Mouse (Mus musculus) liver, embryonic 11.5 days (tissue): Measurements from ENCODE around the gene Gm42906. TPM values are rescaled to one million over a fixed set of nuclear protein-coding genes. Genes with fewer than 3 reads are reported as not detected.

ENCODE experiments used
- ATAC-seq: fragments of 200-750 bp; cut with Nextera tagmentation; replicated peaks from 2 replicates; pipeline ENCODE4 v1.8.0; 2017; ENCODE audit warnings: moderate number of reproducible peaks, mild to moderate bottlenecking, moderate TSS enrichment, moderate library complexity; ENCODE audit not compliant: low FRiP score
- DNase-seq: peaks from one replicate; pipeline ENCODE4 v3.0.0-alpha.2; 2017; ENCODE audit warnings: low spot score
- H3K27ac ChIP-seq: fragments of 300-500 bp; sonication (generic); 2 replicates; pipeline ENCODE4 v1.5.1; 2014; ENCODE audit warnings: mild to moderate bottlenecking, low read depth, low read length, control low read depth
- H3K27me3 ChIP-seq: fragments of 300-500 bp; sonication (generic); replicated peaks from 2 replicates; pipeline ENCODE4 v1.6.1; 2014; ENCODE audit warnings: low read length, mixed read lengths; ENCODE audit not compliant: control insufficient read depth, insufficient read depth
- H3K36me3 ChIP-seq: fragments of 300-500 bp; sonication (generic); 2 replicates; pipeline ENCODE4 v1.6.1; 2014; ENCODE audit warnings: mild to moderate bottlenecking, low read length, moderate library complexity, mixed read lengths; ENCODE audit not compliant: control insufficient read depth, insufficient read depth
- H3K4me1 ChIP-seq: fragments of 300-500 bp; sonication (generic); replicated peaks from 2 replicates; pipeline ENCODE4 v1.6.1; 2014; ENCODE audit warnings: low read length, mixed read lengths; ENCODE audit not compliant: control insufficient read depth, insufficient read depth
- H3K4me2 ChIP-seq: fragments of 300-500 bp; sonication (generic); 2 replicates; pipeline ENCODE4 v1.6.1; 2014; ENCODE audit warnings: mild to moderate bottlenecking, control low read depth, moderate library complexity
- H3K4me3 ChIP-seq: fragments of 300-500 bp; sonication (generic); 2 replicates; pipeline ENCODE4 v1.5.1; 2014; ENCODE audit warnings: low read depth, low read length, control low read depth
- H3K9ac ChIP-seq: fragments of 300-500 bp; sonication (generic); 2 replicates; pipeline ENCODE4 v1.6.1; 2014; ENCODE audit warnings: low read depth, low read length, control low read depth
- H3K9me3 ChIP-seq: fragments of 300-500 bp; sonication (generic); 2 replicates; pipeline ENCODE4 v1.6.1; 2016; ENCODE audit warnings: low read length, inconsistent platforms, mixed read lengths; ENCODE audit not compliant: control insufficient read depth
- WGBS: fragments of 180-500 bp; shearing (Covaris S2); extraction: QIAGEN DNeasy Blood & Tissue Kit; methylation state at CpG from one replicate; pipeline ENCODE4 v1.1.7; 2014; 5-methylcytosine and 5-hydroxymethylcytosine counted together
- polyA plus RNA-seq: library from polyadenylated mRNA; unstranded; fragments of >200 nt; fragmentation: Nextera tagmentation; extraction: Ambion mirVana; gene quantifications from 2 replicates; pipeline ENCODE4 v1.2.1, GENCODE M21; 2014

The Gm42906 gene
- polyA plus RNA-seq, 1 experiment from 2014 or later = not detected

GRCm38 (mm10) chr5:151349616-151350015 is 78.3 kb downstream of the Gm42906 start:
- no peak for ATAC-seq
- H3K9me3 ChIP-seq = peaks cover 2% of the 10 kb centered on the region; the same call in 1 of the 2 replicates

GRCm38 (mm10) chr5:151348418-151348817 is 79.5 kb downstream of the Gm42906 start:
- Histone ChIP-seq H3K4me2 (no peak overlapping the region), H3K27me3 (no peaks in the 10 kb centered on the region), H3K4me1 (no peaks in the 10 kb centered on the region), H3K36me3 (no peaks in the 10 kb centered on the region), H3K27ac (no peak overlapping the region), H3K9me3 (peaks cover 2% of the 10 kb centered on the region; the same call in 1 of the 2 replicates), H3K4me3 (no peak overlapping the region), H3K9ac (no peak overlapping the region)
- no peak for DNase-seq
- no peak for ATAC-seq
- 78% methylated on average over 3 of the region's 3 CpGs for WGBS

More at GRCm38 (mm10) chr5:151349616-151350015, 78.3 kb downstream of the Gm42906 start:
- no peaks in the 10 kb centered on the region for H3K4me1 ChIP-seq
- DNase-seq = no peak
- no peak overlapping the region for H3K4me3 ChIP-seq
- WGBS = 70% methylated on average over 1 of the region's 1 CpGs
- H3K4me2 ChIP-seq = no peak overlapping the region
- no peak overlapping the region for H3K9ac ChIP-seq
- H3K27ac ChIP-seq = no peak overlapping the region
- H3K36me3 ChIP-seq = no peaks in the 10 kb centered on the region
- H3K27me3 ChIP-seq = no peaks in the 10 kb centered on the region

- no peak for ATAC-seq
- H3K9me3 ChIP-seq = no peaks in the 10 kb centered on the region
- no peak overlapping the region for H3K9ac ChIP-seq
- no peak overlapping the region for H3K27ac ChIP-seq
- H3K4me3 ChIP-seq = no peak overlapping the region
- DNase-seq = no peak
- no peak overlapping the region for H3K4me2 ChIP-seq
- H3K4me1 ChIP-seq = no peaks in the 10 kb centered on the region
- H3K27me3 ChIP-seq = no peaks in the 10 kb centered on the region
- 86% methylated on average over 8 of the region's 8 CpGs for WGBS
- H3K36me3 ChIP-seq = no peaks in the 10 kb centered on the region
Measured at GRCm38 (mm10) chr5:151346626-151347025, 81.3 kb downstream of the Gm42906 start.

- Histone ChIP-seq H3K27me3 (no peaks in the 10 kb centered on the region), H3K27ac (no peak overlapping the region), H3K9ac (no peak overlapping the region), H3K36me3 (no peaks in the 10 kb centered on the region), H3K4me2 (no peak overlapping the region), H3K9me3 (no peaks in the 10 kb centered on the region), H3K4me1 (no peaks in the 10 kb centered on the region), H3K4me3 (no peak overlapping the region)
- ATAC-seq (no peak), DNase-seq (no peak)
- 52% methylated on average over 4 of the region's 4 CpGs for WGBS
Measured at GRCm38 (mm10) chr5:151344737-151345136, 83.2 kb downstream of the Gm42906 start.

- DNase-seq = no peak
- no peaks in the 10 kb centered on the region for H3K36me3 ChIP-seq
- no peaks in the 10 kb centered on the region for H3K4me1 ChIP-seq
- H3K9me3 ChIP-seq = no peaks in the 10 kb centered on the region
- no peak overlapping the region for H3K9ac ChIP-seq
- H3K27ac ChIP-seq = no peak overlapping the region
- no peaks in the 10 kb centered on the region for H3K27me3 ChIP-seq
- ATAC-seq = no peak
- H3K4me3 ChIP-seq = no peak overlapping the region
- H3K4me2 ChIP-seq = no peak overlapping the region
Measured at GRCm38 (mm10) chr5:151333686-151334085, 94.3 kb downstream of the Gm42906 start.

GRCm38 (mm10) chr5:151333191-151333594 is 94.8 kb downstream of the Gm42906 start:
- DNase-seq (no peak), ATAC-seq (no peak)
- Histone ChIP-seq H3K9me3 (no peaks in the 10 kb centered on the region), H3K9ac (no peak overlapping the region), H3K36me3 (no peaks in the 10 kb centered on the region), H3K4me3 (no peak overlapping the region), H3K27me3 (no peaks in the 10 kb centered on the region), H3K4me2 (no peak overlapping the region), H3K27ac (no peak overlapping the region), H3K4me1 (no peaks in the 10 kb centered on the region)

GRCm38 (mm10) chr5:151315804-151316597 is 112.0 kb downstream of the Gm42906 start:
- 75% methylated on average over 10 of the region's 10 CpGs for WGBS
- ATAC-seq (no peak), DNase-seq (no peak)
- Histone ChIP-seq H3K27ac (no peak overlapping the region), H3K4me3 (no peak overlapping the region), H3K9ac (no peak overlapping the region), H3K27me3 (no peaks in the 10 kb centered on the region), H3K36me3 (no peaks in the 10 kb centered on the region), H3K4me2 (no peak overlapping the region), H3K4me1 (no peaks in the 10 kb centered on the region), H3K9me3 (no peaks in the 10 kb centered on the region)

- Histone ChIP-seq H3K4me2 (no peak overlapping the region), H3K27ac (no peak overlapping the region), H3K4me1 (no peaks in the 10 kb centered on the region), H3K9ac (no peak overlapping the region), H3K36me3 (no peaks in the 10 kb centered on the region), H3K27me3 (no peaks in the 10 kb centered on the region), H3K4me3 (no peak overlapping the region), H3K9me3 (no peaks in the 10 kb centered on the region)
- WGBS = 75% methylated on average over 2 of the region's 2 CpGs
- ATAC-seq (no peak), DNase-seq (no peak)
Measured at GRCm38 (mm10) chr5:151300286-151300685, 127.7 kb downstream of the Gm42906 start.

- 81% methylated on average over 7 of the region's 7 CpGs for WGBS
- H3K36me3 ChIP-seq = no peaks in the 10 kb centered on the region
- no peak overlapping the region for H3K4me3 ChIP-seq
- no peak overlapping the region for H3K4me2 ChIP-seq
- H3K9ac ChIP-seq = no peak overlapping the region
- no peak overlapping the region for H3K27ac ChIP-seq
- no peaks in the 10 kb centered on the region for H3K27me3 ChIP-seq
- DNase-seq = no peak
- H3K4me1 ChIP-seq = no peaks in the 10 kb centered on the region
- no peak for ATAC-seq
- H3K9me3 ChIP-seq = no peaks in the 10 kb centered on the region
Measured at GRCm38 (mm10) chr5:151299576-151299975, 128.4 kb downstream of the Gm42906 start.
